Comparison of ENCODE assay signal across 12 mouse cellular contexts in the genomic region with DNA sequence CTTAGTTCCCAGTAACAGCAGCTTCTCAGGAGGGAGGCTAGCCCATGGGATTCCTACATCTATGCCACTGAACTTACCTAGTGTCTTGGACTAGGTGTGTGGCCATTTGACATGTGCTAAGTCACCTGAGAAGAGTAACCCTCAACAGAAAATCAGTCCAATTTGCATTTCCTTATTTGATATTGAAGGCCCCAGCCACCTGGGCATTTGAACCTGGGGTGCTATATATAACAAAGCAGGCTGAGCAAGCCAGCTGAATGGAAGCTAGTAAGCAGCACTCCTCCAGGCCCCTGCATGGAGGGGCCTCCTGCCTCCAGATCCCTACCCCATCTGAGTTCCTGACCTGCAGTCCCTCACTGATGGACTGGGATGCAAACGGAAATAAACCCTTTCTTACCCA.
"Had no signal": no experiment of that assay in that cellular context is flagged by ENCODE, and none has a peak within 500 bp of the region (broad histone marks: within the 10 kb centered on the region; RNA-seq: fewer than 3 reads in every experiment).

No protein-coding gene starts in this region.

- DNase-seq: kidney, adult 8-10 months; kidney, postnatal 25 days; liver, embryonic 13.5 days; liver, postnatal 0 days; right cerebral cortex, postnatal 25 days had no signal

- ATAC-seq: intestine, postnatal 0 days; liver, postnatal 0 days; midbrain, embryonic 16.5 days had no signal

- H3K4me3 ChIP-seq: left cerebral cortex, adult 2 months; limb, embryonic 15.5 days; liver, embryonic 13.5 days; lung, embryonic 15.5 days; midbrain, embryonic 12.5 days; neural tube, embryonic 13.5 days had no signal

- H3K9me3 ChIP-seq: limb, embryonic 15.5 days; liver, embryonic 13.5 days; lung, embryonic 15.5 days; midbrain, embryonic 12.5 days; neural tube, embryonic 13.5 days had no signal

- H3K9ac ChIP-seq: limb, embryonic 15.5 days; liver, embryonic 13.5 days; liver, postnatal 0 days; lung, embryonic 15.5 days; midbrain, embryonic 12.5 days; neural tube, embryonic 13.5 days had no signal

- H3K27ac ChIP-seq: left cerebral cortex, adult 2 months; limb, embryonic 15.5 days; liver, embryonic 13.5 days; lung, embryonic 15.5 days; midbrain, embryonic 12.5 days; neural tube, embryonic 13.5 days had no signal

- H3K36me3 ChIP-seq: liver, embryonic 13.5 days; lung, embryonic 15.5 days; midbrain, embryonic 12.5 days had no signal

- H3K4me1 ChIP-seq: limb, embryonic 15.5 days; lung, embryonic 15.5 days; midbrain, embryonic 12.5 days; neural tube, embryonic 13.5 days had no signal

- H3K27me3 ChIP-seq: limb, embryonic 15.5 days; liver, embryonic 13.5 days; lung, embryonic 15.5 days; midbrain, embryonic 12.5 days; neural tube, embryonic 13.5 days had no signal

- H3K4me2 ChIP-seq: limb, embryonic 15.5 days; liver, embryonic 13.5 days; lung, embryonic 15.5 days; midbrain, embryonic 12.5 days; neural tube, embryonic 13.5 days had no signal
